Mouse (Mus musculus) small intestine, adult 2 months (tissue): ENCODE measurements at regions not wholly inside any gene's neighbourhood (a gene's known extent, or its start where the extent isn't known, plus 50 kb on each side); places are given as distances from the start of the nearest gene placed in this dataset.

Source experiments
- CTCF ChIP-seq: fragments of 200-500 bp; IDR thresholded peaks from 2 replicates; pipeline ENCODE4 v1.5.1; 2012; ENCODE audit warnings: low read depth, mild to moderate bottlenecking, control low read depth, inconsistent platforms, low read length, moderate library complexity, mixed read lengths; ENCODE audit not compliant: insufficient replicate concordance, insufficient read length; ENCODE audit errors: extremely low read depth
- POLR2A ChIP-seq: fragments of 200-500 bp; IDR thresholded peaks from 2 replicates; pipeline ENCODE4 v1.6.1; 2012; ENCODE audit warnings: low read depth, mild to moderate bottlenecking, control low read depth, inconsistent platforms, low read length, moderate library complexity

- TF ChIP-seq POLR2A (no peak), CTCF (no peak)
Measured at GRCm38 (mm10) chr4:131500928-131501650, 337.0 kb downstream of the Ptpru start.
